Mouse (Mus musculus): ENCODE results near the gene A630089N07Rik. TPM values are rescaled to one million over a fixed set of nuclear protein-coding genes. Genes with fewer than 3 reads are reported as not detected.
"Not testable (repeated sequence)": the region's sequence is repeated elsewhere in the genome, so short reads cannot be mapped to it uniquely, and the experiment has no call there.

Gene A630089N07Rik
- polyA plus RNA-seq (2012; rRNA removed): 3.9 and 4.1 TPM in 2 replicates

DNA sequence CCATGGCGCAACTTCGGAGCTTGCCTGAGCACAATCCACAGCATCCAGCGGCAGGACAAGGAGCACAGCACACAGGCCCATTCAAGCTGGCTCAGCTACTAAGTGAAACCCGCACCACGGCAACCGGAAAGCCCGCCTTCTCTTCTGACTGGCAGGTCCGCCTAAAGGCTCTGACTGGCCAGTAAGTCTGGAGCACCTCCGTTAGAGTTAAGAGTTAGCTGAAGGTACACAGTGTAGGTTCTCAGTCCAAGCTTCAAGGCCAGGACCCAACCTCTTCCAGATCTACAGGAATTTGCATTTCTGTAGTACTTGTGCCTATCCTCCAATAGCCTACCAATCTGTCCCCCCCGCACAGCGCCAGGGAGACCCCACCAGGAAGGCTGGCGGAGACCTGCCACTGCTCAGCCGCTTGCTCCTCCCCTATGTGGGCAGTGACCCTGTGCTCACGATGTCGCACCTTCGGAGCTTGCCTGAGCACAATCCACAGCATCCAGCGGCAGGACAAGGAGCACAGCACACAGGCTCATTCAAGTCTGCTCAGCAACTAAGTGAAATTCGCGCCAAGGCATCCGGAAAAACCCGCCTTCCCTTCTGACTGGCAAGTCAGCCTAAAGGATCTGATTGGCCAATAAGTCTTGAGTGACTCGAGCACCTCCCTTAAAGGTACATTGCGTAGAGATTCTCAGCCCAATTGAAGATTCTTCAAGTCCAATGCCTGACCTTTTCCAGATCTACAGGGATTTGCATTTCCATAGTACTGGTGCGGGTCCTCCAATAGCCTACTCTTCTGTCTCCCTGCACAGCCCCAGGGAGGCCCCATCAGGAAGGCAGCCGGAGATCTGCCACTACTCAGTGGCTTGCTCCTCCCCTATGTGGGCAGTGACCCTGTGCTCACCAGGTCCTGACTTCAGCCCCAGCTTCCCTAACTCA is at the start of gene A630089N07Rik:
Gene A630089N07Rik (minus strand): TSS at position 562 of the 930 bp plus-strand sequence.
- peak; percentile 79 to 84 for DNase-seq (ENCODE audit: extremely low spot score in 1 of 2, low spot score in 1 of 2)

DNA sequence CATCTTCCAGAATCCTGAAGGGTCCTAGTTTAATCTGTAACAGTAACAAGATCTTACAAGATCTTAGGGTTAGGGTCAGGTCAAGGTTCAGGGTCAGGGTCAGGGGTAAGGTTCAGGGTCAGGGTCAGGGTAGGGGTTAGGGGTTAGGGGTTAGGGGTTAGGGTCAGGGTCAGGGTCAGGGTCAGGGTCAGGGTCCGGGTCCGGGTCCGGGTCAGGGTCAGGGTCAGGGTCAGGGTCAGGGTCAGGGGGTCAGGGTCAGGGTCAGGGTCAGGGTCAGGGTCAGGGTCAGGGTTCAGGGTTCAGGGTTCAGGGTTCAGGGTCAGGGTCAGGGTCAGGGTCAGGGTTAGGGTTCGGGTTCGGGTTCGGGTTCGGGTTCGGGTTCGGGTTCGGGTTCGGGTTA is 24.9 kb upstream of the A630089N07Rik start:
- no peak for DNase-seq (ENCODE audit: extremely low spot score in 1 of 2, low spot score in 1 of 2)

DNA sequence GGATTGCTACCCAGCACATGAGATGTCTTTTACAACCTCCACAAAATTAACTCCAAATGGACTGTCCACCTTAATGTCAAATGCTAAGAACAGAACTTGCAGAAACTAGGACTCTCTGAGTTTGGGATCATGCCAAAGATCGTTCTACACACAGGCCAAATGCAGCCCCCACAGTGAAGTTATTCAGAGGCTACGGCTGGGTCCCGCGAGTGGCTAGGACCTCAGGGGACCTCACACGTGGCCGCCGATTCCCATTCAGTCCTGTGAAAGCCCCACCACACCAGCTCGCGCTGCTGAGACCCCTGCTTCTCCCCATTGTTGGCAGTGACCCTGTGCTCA is 731 bp downstream of the A630089N07Rik start:
- not testable (repeated sequence) for DNase-seq (ENCODE audit: extremely low spot score in 1 of 2, low spot score in 1 of 2)

DNA sequence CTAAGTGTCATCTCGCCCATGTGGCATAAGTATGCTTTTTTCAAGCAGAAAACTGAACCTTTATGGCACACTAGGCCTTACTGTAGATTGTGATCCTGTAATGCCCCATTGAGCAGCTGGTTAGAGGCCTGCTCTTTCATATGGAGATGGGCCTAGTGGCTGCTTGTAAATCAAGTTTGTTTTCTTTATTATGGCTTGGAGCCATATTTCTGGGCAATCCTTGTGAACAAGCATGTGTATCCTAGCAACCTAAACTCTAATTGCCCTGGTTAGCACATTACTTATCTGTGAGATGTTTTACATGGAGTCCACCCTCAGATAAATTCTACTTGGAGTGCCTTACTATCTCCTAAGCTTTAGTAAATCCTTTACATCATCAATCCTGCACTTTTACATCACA is 1.1 kb downstream of the A630089N07Rik start:
- DNase-seq (ENCODE audit: extremely low spot score in 1 of 2, low spot score in 1 of 2): not testable (repeated sequence)

- DNase-seq (ENCODE audit: extremely low spot score in 1 of 2, low spot score in 1 of 2): not testable (repeated sequence)
Measured at GRCm38 (mm10) chr16:98079382-98079781, 2.9 kb downstream of the A630089N07Rik start.

DNA sequence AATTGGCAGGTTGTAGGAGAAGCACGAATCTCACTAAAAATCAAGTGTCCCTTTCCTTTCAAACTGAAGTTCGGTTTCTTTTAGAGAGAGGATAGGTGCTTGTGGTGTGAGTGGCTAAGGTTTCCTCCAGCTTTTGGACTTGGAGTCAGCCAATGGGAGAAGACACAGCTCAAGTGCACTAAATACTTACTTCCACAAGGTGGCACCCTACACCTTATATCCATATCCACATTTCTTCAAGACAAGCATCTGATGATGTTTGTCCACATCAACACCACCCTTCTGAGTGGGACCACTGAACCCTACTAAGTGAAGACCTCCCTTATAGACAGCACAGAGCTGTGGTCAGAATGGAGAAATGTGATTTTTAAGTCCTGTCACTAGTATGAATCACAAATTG is 40.6 kb downstream of the A630089N07Rik start:
- peak in 1 of 2 experiments; percentile 35 for DNase-seq (ENCODE audit: extremely low spot score in 1 of 2, low spot score in 1 of 2)

DNA sequence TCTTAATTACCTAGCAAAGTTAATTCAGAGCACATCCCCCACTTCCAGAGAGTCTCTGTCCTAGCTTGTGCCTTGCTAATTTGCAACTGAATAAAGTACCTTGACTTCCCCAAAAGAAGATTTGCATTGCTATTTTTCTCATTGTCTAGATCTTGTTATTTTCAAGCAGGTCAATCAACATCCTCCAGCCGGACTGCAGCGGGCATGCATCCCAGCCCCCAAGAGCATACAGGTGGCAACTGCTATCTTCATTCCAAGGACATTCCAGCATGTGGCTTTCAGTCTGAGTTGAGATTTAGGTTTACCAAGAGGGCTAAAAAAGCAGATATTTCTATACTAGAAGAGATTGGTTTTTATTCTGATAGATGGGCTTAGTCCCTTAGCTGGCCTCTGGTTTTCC is 47.3 kb downstream of the A630089N07Rik start:
- not testable (repeated sequence) for DNase-seq (ENCODE audit: extremely low spot score in 1 of 2, low spot score in 1 of 2)

DNA sequence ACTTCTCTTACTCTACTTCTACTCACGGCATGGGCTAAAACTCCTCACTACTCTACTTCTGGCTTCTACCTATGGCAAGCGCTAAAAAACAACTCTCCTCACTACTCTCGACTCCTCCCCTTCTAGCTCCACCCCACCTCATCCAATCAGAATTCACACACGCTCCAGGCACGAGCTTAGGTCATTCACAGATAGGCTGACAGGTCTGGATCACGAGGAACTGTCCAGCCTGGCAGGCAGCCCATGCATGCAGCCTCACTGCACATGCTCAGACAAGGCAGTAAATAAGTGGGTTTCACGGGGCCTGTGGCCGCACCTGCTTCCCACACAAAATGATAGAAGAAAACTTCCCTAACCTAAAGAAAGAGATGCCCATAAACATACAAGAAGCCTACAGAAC is 56.1 kb downstream of the A630089N07Rik start:
- DNase-seq (ENCODE audit: extremely low spot score in 1 of 2, low spot score in 1 of 2): not testable (repeated sequence)

GRCm38 (mm10) chr16:98022657-98023345 is 59.4 kb downstream of the A630089N07Rik start:
- no peak for DNase-seq (ENCODE audit: extremely low spot score in 1 of 2, low spot score in 1 of 2)

GRCm38 (mm10) chr16:98022081-98022480 is 60.2 kb downstream of the A630089N07Rik start:
- DNase-seq (ENCODE audit: extremely low spot score in 1 of 2, low spot score in 1 of 2): no peak

DNA sequence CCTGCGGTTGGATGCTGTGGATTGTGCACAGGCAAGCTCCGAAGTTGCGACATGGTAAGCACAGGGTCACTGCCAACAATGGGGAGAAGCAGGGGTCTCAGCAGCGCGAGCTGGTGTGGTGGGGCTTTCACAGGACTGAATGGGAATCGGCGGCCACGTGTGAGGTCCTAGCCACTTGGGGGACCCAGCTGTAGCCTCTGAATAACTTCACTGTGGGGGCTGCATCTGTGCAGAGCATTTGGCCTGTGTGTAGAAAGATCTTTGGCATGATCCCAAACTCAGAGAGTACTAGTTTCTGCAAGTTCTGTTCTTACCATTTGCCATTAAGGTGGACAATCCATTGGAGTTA is 84.9 kb downstream of the A630089N07Rik start:
- DNase-seq (ENCODE audit: extremely low spot score in 1 of 2, low spot score in 1 of 2): peak in 1 of 2 experiments; percentile 7

DNA sequence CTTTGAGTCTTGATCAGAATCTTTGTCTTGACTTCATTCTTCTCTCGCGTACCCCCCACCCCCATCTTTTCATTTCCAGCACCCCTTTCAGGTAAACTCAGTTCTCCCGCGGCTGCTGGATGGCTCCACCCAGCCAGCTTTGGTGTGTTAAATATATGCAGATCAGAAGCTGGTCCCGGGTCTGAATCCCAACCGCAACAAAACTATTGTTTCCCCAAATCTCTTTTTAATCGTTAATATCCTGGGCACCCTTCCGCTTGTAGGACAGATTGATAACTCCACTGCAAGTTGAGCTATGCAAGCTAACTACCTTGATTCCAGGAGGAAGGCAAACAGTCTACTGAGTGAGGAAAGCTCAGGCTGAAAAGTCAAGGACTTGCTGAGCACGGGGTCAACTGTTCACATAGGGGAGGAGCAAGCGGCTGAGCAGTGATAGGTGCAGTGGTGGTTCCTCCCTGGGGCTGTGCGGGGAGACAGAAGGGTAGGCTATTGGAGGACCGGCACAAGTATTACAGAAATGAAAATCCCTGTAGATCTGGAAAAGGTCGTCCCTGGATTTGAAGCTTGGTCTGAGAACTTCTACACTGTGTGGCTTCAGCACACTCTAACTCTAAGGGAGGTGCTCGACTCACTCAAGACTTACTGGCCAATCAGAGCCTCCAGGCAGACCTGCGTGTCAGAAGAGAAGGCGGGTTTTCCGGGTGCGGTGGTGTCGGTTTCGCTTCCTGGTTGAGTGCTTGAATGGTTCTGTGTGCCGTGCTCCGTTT is 85.5 kb downstream of the A630089N07Rik start, which contains the start of gene B230307C23Rik:
Gene B230307C23Rik (plus strand): TSS at position 700 of the 767 bp plus-strand sequence.
- DNase-seq (ENCODE audit: extremely low spot score in 1 of 2, low spot score in 1 of 2): peak; percentile 82 to 89

GRCm38 (mm10) chr16:97995849-97996615 is 86.2 kb downstream of the A630089N07Rik start:
- DNase-seq (ENCODE audit: extremely low spot score in 1 of 2, low spot score in 1 of 2): no peak

- not testable (repeated sequence) for DNase-seq (ENCODE audit: extremely low spot score in 1 of 2, low spot score in 1 of 2)
Measured at GRCm38 (mm10) chr16:97992477-97992876, 89.8 kb downstream of the A630089N07Rik start.

DNA sequence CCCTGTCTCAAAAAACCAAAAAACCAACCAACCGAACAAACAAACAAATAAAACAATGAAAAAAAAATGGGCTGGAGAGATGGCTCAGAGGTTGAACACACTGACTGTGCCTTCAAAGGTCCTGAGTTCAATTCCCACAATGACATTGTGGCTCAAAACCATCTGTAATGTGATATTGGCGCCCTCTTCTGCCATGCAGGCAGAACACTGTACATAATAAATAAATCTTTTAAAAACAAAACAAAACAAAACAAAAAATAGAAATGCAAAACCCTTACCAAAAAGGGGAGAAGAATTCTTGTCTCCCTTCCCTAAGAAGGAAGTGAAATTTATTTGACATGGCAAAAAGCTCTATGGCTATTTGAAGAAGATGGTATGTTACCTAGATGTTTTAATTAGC is 90.7 kb downstream of the A630089N07Rik start:
- no peak for DNase-seq (ENCODE audit: extremely low spot score in 1 of 2, low spot score in 1 of 2)

- no peak for DNase-seq (ENCODE audit: extremely low spot score in 1 of 2, low spot score in 1 of 2)
Measured at GRCm38 (mm10) chr16:97984589-97984988, 97.7 kb downstream of the A630089N07Rik start.

DNA sequence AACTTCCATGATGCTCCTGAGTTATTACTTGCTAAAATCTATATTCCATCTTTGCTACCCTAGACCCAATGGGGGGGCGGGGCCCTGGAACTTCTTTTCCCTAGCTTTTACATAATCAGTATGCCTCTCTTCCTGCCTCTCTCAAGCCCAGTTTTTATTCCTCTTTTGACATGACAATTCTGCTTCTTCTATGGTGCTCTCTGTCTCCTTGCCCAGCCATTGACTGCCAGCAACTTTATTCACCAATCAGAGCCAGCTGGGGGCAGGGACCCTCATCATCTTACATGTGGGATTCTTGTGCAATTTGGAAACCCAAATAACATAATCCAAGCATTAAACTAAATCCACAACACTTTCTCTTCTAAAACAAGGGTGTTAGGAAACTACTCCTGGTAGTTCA is 100.9 kb downstream of the A630089N07Rik start:
- DNase-seq (ENCODE audit: extremely low spot score in 1 of 2, low spot score in 1 of 2): no peak

DNA sequence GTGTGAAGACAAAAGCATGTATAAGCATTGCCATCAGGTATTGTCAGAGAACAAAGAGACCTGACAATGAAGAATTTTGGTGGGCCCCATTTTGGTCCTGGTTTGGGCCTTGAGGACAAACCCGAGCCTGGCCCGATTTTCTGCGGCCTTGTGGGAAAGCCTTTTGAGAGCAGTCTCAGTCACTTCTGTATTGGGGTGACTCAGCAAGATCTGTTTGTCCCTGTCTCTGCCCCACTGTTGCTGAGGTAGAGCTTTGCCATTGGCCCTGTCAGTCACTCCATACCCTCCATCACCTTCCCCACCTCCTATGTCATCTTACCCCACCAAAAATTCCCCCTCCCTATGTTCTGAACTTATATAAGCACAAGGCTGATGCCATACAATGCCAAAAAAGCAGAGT is 104.5 kb downstream of the A630089N07Rik start:
- no peak for DNase-seq (ENCODE audit: extremely low spot score in 1 of 2, low spot score in 1 of 2)

GRCm38 (mm10) chr16:97977277-97977676 is 105.0 kb downstream of the A630089N07Rik start:
- no peak for DNase-seq (ENCODE audit: extremely low spot score in 1 of 2, low spot score in 1 of 2)

DNA sequence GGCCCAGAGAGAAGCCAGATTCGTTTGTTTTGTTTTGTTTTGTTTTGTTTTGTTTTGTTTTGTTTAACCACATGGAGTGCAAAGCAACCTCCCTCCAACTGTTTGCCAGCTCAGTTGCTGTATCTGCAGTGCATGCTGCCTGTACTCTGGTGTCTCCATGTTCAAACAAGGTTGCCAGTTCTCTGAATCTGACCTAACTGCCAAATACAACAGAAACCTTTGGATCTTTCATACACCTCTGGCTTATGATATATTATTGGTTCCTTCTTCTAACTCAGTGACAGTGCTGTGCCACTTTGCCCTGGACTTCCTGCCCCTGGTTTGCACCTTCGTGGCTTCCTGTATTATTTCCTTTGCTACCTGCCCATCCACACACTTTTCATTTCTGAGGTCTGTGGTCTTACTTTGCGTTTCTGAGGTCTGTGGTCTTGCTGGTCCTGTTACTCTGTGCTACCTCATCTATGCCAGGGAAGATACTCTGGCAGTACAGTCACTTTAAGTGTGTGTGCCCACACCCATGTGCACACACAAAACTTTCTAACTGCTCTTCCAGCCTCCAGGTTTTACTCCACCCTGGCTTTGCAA is 118.2 kb downstream of the A630089N07Rik start:
- no peak for DNase-seq (ENCODE audit: extremely low spot score in 1 of 2, low spot score in 1 of 2)
